ENCODE assay signal across 8 mouse cellular contexts in the genomic region with DNA sequence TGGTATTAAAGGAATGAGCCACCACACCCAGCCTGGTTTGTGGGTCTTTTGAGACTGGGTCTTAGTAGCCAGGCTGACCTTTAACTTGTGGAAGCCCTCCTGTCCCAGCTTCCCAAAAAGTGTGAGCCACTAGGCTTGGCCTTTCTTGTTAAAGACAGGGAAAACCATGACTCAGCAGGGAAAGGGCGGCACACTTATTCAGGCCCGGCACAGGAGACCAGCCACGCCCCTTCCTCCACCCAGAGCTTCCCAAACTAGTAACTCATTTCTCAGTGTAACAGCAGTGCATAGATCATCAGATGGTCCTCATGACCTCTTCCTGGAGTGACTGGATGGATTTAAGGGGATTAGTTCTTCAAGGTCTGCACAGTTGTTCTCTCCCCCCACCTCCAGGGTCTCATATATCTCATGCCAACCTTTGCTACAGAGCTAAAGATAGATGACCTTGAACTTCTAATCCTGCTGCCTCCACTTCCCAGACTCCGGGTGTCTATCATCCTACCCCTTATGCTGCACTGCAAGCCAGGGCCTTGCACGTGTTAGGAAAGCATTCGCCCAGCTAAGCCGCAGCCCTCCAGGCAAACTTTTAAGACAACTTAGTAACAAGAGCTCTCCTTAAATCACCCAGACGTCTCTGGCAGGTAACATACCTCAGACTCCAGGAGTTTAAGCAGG. TPM values are rescaled to one million over a fixed set of nuclear protein-coding genes. Genes with fewer than 3 reads are reported as not detected.
DNase-seq lines count a peak whose midpoint lies in the region; ATAC-seq lines count a peak whose summit lies in the region.

No protein-coding gene starts in this region.

- peaks cover 4% of the 10 kb centered on the region; the same call in 1 of the 2 replicates for H3K36me3 ChIP-seq in kidney, embryonic 16.5 days (ENCODE audit: insufficient read depth, low read length)
- no peaks in the 10 kb centered on the region for H3K36me3 ChIP-seq in stomach, embryonic 14.5 days (ENCODE audit: control insufficient read depth, insufficient read depth, low read length)

- no peak overlapping the region for H3K4me3 ChIP-seq in kidney, embryonic 16.5 days (ENCODE audit: low read length)
- H3K4me3 ChIP-seq in stomach, embryonic 14.5 days (ENCODE audit: low read depth, low read length) = no peak overlapping the region

- peak overlapping the region; percentile 68; the same call in 1 of the 2 replicates for H3K4me2 ChIP-seq in kidney, embryonic 16.5 days (replicated peaks; ENCODE audit: low read depth, low read length)
- 0 out of 2 replicates have a peak overlapping the region, but pooled peaks have one; percentile 10 for H3K4me2 ChIP-seq in stomach, embryonic 14.5 days (replicated peaks; ENCODE audit: low read depth, low read length)

- H3K27me3 ChIP-seq in kidney, embryonic 16.5 days (ENCODE audit: insufficient read depth, low read length) = no peaks in the 10 kb centered on the region
- H3K27me3 ChIP-seq in stomach, embryonic 14.5 days (ENCODE audit: control insufficient read depth, insufficient read depth, low read length) = no peaks in the 10 kb centered on the region

- H3K9me3 ChIP-seq in kidney, embryonic 16.5 days (ENCODE audit: low read length) = peaks cover 5% of the 10 kb centered on the region; the same call in 1 of the 2 replicates
- H3K9me3 ChIP-seq in stomach, embryonic 14.5 days (ENCODE audit: control insufficient read depth, low read depth, low read length) = no peaks in the 10 kb centered on the region

- WGBS in kidney, embryonic 16.5 days = 14% methylated on average over 8 of the region's 8 CpGs
- whole genome bisulfite sequencing in stomach, embryonic 14.5 days = 24% methylated on average over 8 of the region's 8 CpGs

- peak; percentile 59 for ATAC-seq in kidney, embryonic 16.5 days (ENCODE audit: low FRiP score, low TSS enrichment)
- ATAC-seq in stomach, embryonic 14.5 days (ENCODE audit: insufficient number of reproducible peaks, insufficient read depth, low FRiP score, low read depth) = peak; percentile 20
- no peak for ATAC-seq in granulocyte monocyte progenitor cell, adult 5-6 weeks (replicated peaks; ENCODE audit: poor library complexity, severe bottlenecking)

- DNase-seq in retina, postnatal 1 day = peak; percentile 48
- DNase-seq in retina, embryonic 14.5 days (ENCODE audit: low spot score) = no peak
- peak; percentile 59 for DNase-seq in embryo, embryonic 11 days
- DNase-seq in ovary, postnatal 36 days (ENCODE audit: low spot score) = no peak
- no peak for DNase-seq in cerebellum, postnatal 14 days

- H3K9ac ChIP-seq in kidney, embryonic 16.5 days (replicated peaks; ENCODE audit: low read length) = no peak overlapping the region
- no peak overlapping the region for H3K9ac ChIP-seq in stomach, embryonic 14.5 days (replicated peaks; ENCODE audit: low read depth, low read length)

- peak overlapping the region; percentile 74 for H3K27ac ChIP-seq in kidney, embryonic 16.5 days (ENCODE audit: low read length)
- H3K27ac ChIP-seq in stomach, embryonic 14.5 days (ENCODE audit: low read length) = peak overlapping the region; percentile 23; the same call in 1 of the 2 replicates

- peaks cover 38% of the 10 kb centered on the region for H3K4me1 ChIP-seq in kidney, embryonic 16.5 days (ENCODE audit: insufficient read depth, low read length)
- H3K4me1 ChIP-seq in stomach, embryonic 14.5 days (ENCODE audit: control insufficient read depth, insufficient read depth, low read length) = peaks cover 24% of the 10 kb centered on the region

RNA-seq across cellular contexts. Expression of a gene that starts 38.1 kb away (rescaled TPM):
- polyA plus RNA-seq in kidney, embryonic 16.5 days (2015; fragmentation: Nextera tagmentation; extraction: Ambion mirVana) = 16.8 and 19.7 TPM in 2 replicates
- 15.2 and 16.0 TPM in 2 replicates for polyA plus RNA-seq in stomach, embryonic 14.5 days (2014; fragmentation: Nextera tagmentation; extraction: Ambion mirVana)
- total RNA-seq in granulocyte monocyte progenitor cell, adult 5-6 weeks (2014; fragmentation: Nextera tagmentation) = 1.4 TPM in 1 of 2 replicates, not detected in the other
- total RNA-seq in granulocyte monocyte progenitor cell, adult 5-6 weeks (2017) = 0.21 and 0.30 TPM in 2 replicates

Comparison
In these comparisons a context has a peak if more than half of its experiments do, and no peak if none do; other contexts are left out.
1. DNase-seq: peak in retina, postnatal 1 day (single experiment) and embryo, embryonic 11 days (single experiment); none in retina, embryonic 14.5 days (single experiment), ovary, postnatal 36 days (single experiment) and cerebellum, postnatal 14 days (0 of 2).